Mouse (Mus musculus) neural tube, embryonic 13.5 days (tissue): ENCODE measurements around the gene Ykt6. TPM values are rescaled to one million over a fixed set of nuclear protein-coding genes. Genes with fewer than 3 reads are reported as not detected.
"Not testable (repeated sequence)": the region's sequence is repeated elsewhere in the genome, so short reads cannot be mapped to it uniquely, and the experiment has no call there.

Source experiments
- ATAC-seq: fragments of 200-750 bp; cut with Nextera tagmentation; 2 replicates; pipeline ENCODE4 v1.8.0; 2017; ENCODE audit warnings: low read depth, mild to moderate bottlenecking, moderate TSS enrichment, moderate library complexity
- H3K27ac ChIP-seq: fragments of 300-500 bp; sonication (generic); replicated peaks from 2 replicates; pipeline ENCODE4 v1.5.1; 2015; ENCODE audit warnings: moderate library complexity, mild to moderate bottlenecking, inconsistent platforms
- H3K27me3 ChIP-seq: fragments of 300-500 bp; sonication (generic); 2 replicates; pipeline ENCODE4 v1.6.1; 2015; ENCODE audit warnings: mild to moderate bottlenecking, inconsistent platforms
- H3K36me3 ChIP-seq: fragments of 300-500 bp; sonication (generic); 2 replicates; pipeline ENCODE4 v1.6.1; 2015; ENCODE audit warnings: mild to moderate bottlenecking, inconsistent platforms
- H3K4me1 ChIP-seq: fragments of 300-500 bp; sonication (generic); replicated peaks from 2 replicates; pipeline ENCODE4 v1.6.1; 2015; ENCODE audit warnings: inconsistent platforms
- H3K4me2 ChIP-seq: fragments of 300-500 bp; sonication (generic); 2 replicates; pipeline ENCODE4 v1.6.1; 2015; ENCODE audit warnings: inconsistent platforms, mild to moderate bottlenecking, moderate library complexity
- H3K4me3 ChIP-seq: fragments of 300-500 bp; sonication (generic); 2 replicates; pipeline ENCODE4 v1.5.1; 2015; ENCODE audit warnings: mild to moderate bottlenecking, inconsistent platforms
- H3K9ac ChIP-seq: fragments of 300-500 bp; sonication (generic); 2 replicates; pipeline ENCODE4 v1.6.1; 2015; ENCODE audit warnings: moderate library complexity, mild to moderate bottlenecking, inconsistent platforms
- H3K9me3 ChIP-seq: fragments of 300-500 bp; sonication (generic); 2 replicates; pipeline ENCODE4 v1.6.1; 2016; ENCODE audit warnings: inconsistent platforms
- WGBS: fragments of 180-500 bp; shearing (Covaris S2); methylation state at CpG from one replicate; pipeline ENCODE4 v1.1.7; 2015; 5-methylcytosine and 5-hydroxymethylcytosine counted together
- polyA plus RNA-seq: library from polyadenylated mRNA; unstranded; fragments of >200 nt; fragmentation: Nextera tagmentation; extraction: Ambion mirVana; gene quantifications from 2 replicates; pipeline ENCODE4 v1.2.1, GENCODE M21; 2015

Ykt6 gene
- polyA plus RNA-seq, 1 experiment from 2014 or later = 71.2 TPM

DNA sequence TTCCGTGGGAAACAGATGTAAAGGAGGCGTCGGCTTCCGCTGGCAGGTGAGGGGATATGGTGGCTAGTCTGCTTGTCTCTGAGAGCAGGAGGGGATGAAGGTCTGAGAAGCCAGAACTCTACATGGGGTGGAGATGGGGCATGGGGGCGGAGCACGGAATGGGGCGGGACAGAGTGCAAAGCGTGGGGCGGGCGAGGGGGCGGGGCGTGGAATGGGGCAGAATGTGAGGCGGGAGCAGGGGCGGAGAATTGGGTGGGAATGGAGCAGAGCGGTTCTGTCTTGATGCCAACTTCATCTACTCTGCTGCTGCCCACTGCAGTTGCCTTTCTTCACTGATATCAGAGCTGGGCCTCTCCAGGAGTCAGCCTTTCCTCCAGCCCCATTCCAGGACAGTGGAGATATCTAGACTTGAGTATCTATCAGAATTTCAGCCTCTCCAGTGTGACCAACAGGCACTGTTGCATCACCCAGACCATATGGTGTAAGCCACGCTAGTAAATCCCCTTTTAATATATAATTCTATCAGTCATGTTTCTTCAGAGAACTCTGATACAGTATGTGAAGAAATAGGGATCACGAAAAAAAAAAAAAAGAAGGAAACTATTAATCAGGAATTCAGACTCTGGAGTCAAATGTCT is 35.1 kb upstream of the Ykt6 start:
- no peaks in the 10 kb centered on the region for H3K27me3 ChIP-seq
- H3K9ac ChIP-seq = no peak overlapping the region
- no peaks in the 10 kb centered on the region for H3K4me1 ChIP-seq
- no peak for ATAC-seq
- no peak overlapping the region for H3K4me2 ChIP-seq
- H3K9me3 ChIP-seq = no peaks in the 10 kb centered on the region
- WGBS = 44% methylated on average over 17 of the region's 17 CpGs
- no peak overlapping the region for H3K27ac ChIP-seq
- H3K36me3 ChIP-seq = no peaks in the 10 kb centered on the region
- no peak overlapping the region for H3K4me3 ChIP-seq

DNA sequence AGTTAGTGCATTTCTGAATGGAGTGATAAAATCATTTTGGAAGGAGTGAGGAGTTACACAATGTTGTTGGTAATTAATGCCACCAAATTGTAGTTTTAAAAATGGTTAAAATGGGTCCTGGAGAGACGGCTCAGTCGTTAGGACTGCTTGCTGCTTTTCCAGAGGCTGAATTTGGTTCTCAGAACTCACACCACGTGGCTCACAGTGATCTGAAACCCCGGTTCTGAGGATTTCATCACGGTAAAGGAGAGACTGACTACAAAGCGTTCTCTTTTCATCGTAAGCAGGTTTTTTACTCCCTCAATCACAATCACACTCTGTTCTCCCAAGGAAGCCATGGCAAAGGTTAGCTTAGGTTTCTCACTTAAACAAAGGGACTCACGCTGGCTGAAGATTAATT is 30.8 kb upstream of the Ykt6 start:
- Histone ChIP-seq H3K4me1 (no peaks in the 10 kb centered on the region), H3K4me2 (no peak overlapping the region), H3K9ac (no peak overlapping the region), H3K36me3 (no peaks in the 10 kb centered on the region), H3K27me3 (no peaks in the 10 kb centered on the region), H3K4me3 (no peak overlapping the region), H3K27ac (no peak overlapping the region), H3K9me3 (peaks cover 5% of the 10 kb centered on the region; the same call in 1 of the 2 replicates)
- WGBS = 58% methylated on average over 8 of the region's 8 CpGs
- ATAC-seq = no peak

DNA sequence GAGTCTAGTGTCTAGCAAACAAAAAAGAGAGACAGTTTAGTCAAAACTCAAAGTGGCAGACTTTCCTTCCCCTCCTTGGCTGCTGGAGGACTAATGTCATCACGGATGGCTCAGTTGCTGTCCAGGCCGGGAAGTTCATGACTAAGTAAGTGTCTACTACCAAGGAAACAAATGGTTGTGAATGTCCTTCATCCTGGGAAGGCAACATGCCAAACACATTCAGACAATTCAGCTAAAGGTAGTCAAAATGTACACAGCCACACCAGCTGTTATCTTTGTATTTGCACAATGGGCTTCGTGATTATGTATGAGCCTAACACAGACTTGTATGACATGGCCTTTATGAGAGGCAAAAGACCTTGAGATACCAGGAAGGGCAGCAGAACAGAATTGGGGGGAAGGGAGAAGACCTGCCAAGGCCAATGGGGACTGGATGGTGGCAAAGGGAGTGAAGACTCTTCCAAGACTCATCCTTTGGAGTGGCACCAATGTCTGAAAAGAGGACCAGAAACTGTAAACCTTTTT is 28.7 kb upstream of the Ykt6 start:
- Histone ChIP-seq H3K27me3 (no peaks in the 10 kb centered on the region), H3K4me2 (no peak overlapping the region), H3K4me3 (no peak overlapping the region), H3K27ac (no peak overlapping the region), H3K9ac (no peak overlapping the region), H3K36me3 (no peaks in the 10 kb centered on the region), H3K4me1 (no peaks in the 10 kb centered on the region), H3K9me3 (peaks cover 5% of the 10 kb centered on the region; the same call in 1 of the 2 replicates)
- ATAC-seq = no peak
- 87% methylated on average over 3 of the region's 3 CpGs for WGBS

DNA sequence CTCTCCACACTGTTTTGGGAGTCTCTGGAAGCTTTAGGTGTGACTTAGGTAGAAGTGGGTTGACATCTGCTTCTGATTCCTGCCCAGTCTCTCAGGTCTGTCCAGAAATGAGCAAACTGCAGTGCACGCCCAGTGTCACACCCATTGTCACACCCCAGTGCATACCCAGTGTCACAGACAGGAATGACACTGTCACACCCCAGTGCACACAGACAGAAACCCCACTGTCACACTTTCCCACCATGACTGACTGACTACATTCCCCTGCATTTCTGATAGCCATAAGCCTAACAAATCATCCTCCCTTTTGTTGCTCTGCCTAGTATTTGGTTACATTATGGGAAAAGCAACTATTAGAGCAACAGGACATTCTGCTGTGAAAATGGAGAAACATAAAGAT is 24.9 kb upstream of the Ykt6 start:
- no peak overlapping the region for H3K27ac ChIP-seq
- no peaks in the 10 kb centered on the region for H3K27me3 ChIP-seq
- H3K9me3 ChIP-seq = peaks cover 5% of the 10 kb centered on the region; the same call in 1 of the 2 replicates
- H3K36me3 ChIP-seq = no peaks in the 10 kb centered on the region
- 48% methylated on average over 1 of the region's 1 CpGs for WGBS
- no peak for ATAC-seq
- H3K9ac ChIP-seq = no peak overlapping the region
- no peak overlapping the region for H3K4me3 ChIP-seq
- no peak overlapping the region for H3K4me2 ChIP-seq
- H3K4me1 ChIP-seq = no peaks in the 10 kb centered on the region

DNA sequence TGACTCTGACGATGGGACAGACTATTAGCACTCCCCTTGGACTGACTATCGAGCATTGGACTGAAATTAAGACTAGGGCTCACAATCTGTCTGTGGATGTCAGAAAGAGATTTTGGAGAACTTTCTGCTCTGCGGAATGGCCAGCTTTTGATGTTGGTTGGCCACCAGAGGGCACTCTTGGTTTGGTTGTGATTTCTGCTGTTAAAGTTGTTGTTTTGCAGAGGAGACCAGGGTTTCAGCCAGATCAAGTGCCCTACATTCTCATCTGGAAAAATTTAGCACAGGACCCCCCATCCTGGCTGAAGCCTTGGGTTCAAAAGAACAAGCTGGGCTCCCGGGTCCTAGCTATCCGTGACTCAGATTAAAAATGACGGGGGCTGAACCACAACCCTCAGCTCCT is 23.5 kb upstream of the Ykt6 start:
- not testable (repeated sequence) for H3K27ac ChIP-seq, H3K4me3 ChIP-seq, H3K27me3 ChIP-seq, H3K4me1 ChIP-seq, H3K4me2 ChIP-seq, H3K9me3 ChIP-seq, H3K36me3 ChIP-seq, ATAC-seq, H3K9ac ChIP-seq
- WGBS = 86% methylated on average over 6 of the region's 6 CpGs

DNA sequence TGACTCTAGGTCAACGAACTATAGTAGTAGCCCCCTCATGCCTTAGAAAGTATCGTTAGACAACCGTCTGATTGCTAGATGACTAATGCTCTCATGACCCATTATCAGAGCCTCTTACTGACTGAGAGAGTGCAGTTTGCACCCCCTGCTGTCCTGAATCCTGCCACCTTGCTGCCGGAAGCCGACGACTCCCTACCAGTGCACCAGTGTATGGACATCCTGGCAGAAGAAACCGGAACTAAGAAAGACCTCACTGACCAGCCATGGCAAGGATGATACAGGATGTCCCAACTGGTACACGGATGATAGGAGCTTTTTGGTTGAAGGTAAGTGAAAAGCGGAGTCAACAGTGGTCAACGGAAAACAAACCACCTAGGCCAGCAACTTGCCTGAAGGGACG is 21.0 kb upstream of the Ykt6 start:
- H3K27ac ChIP-seq, H3K9ac ChIP-seq, H3K4me3 ChIP-seq, H3K9me3 ChIP-seq, ATAC-seq, H3K27me3 ChIP-seq, H3K4me1 ChIP-seq, H3K36me3 ChIP-seq, H3K4me2 ChIP-seq: not testable (repeated sequence)
- WGBS = 95% methylated on average over 11 of the region's 11 CpGs

DNA sequence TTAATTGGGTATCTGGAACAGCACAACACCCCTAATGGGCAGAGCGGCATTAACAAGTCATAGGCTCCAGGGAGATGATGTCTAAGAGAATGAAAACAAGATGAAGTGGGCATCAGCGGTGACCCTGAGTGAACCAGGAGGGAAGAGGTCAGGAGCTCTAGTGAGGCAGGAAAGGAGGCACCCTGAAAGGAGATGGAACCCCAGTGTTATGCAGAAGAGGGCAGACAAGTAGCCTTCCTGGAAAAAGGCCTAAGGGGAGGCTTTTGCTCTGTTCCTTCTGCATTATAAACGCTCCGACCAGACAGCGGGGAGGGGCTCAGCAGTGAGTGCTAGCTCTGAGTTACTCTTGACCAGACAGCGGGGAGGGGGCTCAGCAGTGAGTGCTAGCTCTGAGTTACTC is 12.5 kb upstream of the Ykt6 start:
- H3K4me3 ChIP-seq = no peak overlapping the region
- no peaks in the 10 kb centered on the region for H3K36me3 ChIP-seq
- no peak for ATAC-seq
- no peak overlapping the region for H3K4me2 ChIP-seq
- H3K9me3 ChIP-seq = no peaks in the 10 kb centered on the region
- no peak overlapping the region for H3K9ac ChIP-seq
- no peaks in the 10 kb centered on the region for H3K27me3 ChIP-seq
- H3K4me1 ChIP-seq = no peaks in the 10 kb centered on the region
- no peak overlapping the region for H3K27ac ChIP-seq
- 55% methylated on average over 6 of the region's 6 CpGs for WGBS

DNA sequence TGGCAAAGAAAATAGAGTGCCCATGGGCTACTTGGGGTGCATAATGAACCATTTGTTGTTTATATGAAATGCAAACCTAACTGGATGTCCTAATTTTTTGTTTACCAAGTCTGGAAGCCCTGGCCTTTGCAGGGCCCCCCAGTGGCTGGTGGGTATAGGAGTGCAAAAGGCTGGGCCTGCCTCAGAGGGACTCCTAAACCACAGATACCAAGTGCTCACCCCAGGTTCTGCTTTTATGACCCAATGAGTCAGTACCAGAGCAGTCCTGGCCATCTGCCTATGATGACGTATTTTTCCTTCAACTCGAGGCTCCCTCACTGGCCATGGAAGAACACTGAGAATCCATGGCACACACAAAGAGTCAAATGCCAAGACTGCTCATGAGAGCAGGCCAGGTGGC is 10.4 kb upstream of the Ykt6 start:
- Histone ChIP-seq H3K9ac (no peak overlapping the region), H3K4me1 (peaks cover 8% of the 10 kb centered on the region), H3K4me2 (no peak overlapping the region), H3K27me3 (no peaks in the 10 kb centered on the region), H3K36me3 (no peaks in the 10 kb centered on the region), H3K4me3 (no peak overlapping the region), H3K27ac (no peak overlapping the region), H3K9me3 (no peaks in the 10 kb centered on the region)
- WGBS = 76% methylated on average over 2 of the region's 2 CpGs
- ATAC-seq = no peak

DNA sequence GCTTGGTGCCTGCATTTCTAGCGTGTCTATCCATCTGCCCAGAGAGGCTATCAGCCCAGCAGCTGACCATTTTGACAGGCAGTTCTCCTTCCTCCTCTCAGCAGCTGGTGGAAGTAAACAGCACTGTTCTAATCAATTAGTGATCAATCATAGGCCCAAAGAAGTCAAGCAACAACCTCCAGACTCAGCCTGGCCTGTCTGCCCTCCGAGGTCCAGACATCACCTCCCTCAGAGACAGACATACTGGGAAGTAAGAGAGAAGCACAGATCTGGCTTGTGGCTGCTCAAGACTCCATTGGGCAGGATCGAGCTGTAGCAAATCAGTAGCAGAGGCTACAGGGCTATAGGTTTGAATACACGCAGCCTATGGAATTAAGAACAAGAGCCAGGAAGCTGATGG is 7.7 kb upstream of the Ykt6 start:
- Histone ChIP-seq H3K4me1 (peaks cover 8% of the 10 kb centered on the region), H3K9me3 (no peaks in the 10 kb centered on the region), H3K27ac (no peak overlapping the region), H3K4me2 (no peak overlapping the region), H3K27me3 (no peaks in the 10 kb centered on the region), H3K4me3 (no peak overlapping the region), H3K9ac (no peak overlapping the region), H3K36me3 (no peaks in the 10 kb centered on the region)
- no peak for ATAC-seq
- 68% methylated on average over 4 of the region's 4 CpGs for WGBS

DNA sequence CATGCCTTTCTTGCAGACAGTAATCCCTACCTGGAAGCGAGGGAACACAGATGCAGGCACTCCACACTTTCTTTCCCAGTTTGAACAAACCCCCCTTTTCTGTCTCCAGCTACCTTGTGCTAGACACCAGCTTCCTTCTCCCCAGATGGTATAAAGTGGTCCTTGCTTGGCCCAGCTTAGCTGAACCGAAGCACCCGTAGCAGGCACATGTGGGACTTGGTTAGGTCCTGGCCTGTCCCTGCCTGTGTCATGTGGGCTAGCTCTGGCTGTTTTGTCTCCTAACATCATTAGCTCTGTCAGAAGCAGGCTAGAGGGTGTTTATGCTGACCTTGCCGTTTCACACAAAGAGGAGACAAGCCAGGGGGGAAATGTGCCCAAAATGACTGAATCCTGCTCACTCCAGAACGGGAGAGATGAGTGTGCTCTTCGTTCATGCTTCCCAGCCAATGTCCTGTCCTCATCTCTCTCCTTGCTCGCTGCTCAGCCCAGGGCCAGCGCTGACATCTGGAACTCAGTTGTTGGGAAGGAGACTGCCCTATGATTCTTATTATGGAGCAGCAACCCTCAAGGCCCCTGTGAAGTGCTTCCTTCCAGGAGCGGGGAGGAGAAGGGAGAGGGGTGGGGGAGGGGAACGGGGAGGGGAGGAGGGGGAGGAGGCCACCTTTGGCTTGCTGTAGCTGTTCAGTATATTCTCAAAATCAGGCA is 6.8 kb upstream of the Ykt6 start:
- H3K27me3 ChIP-seq = no peaks in the 10 kb centered on the region
- WGBS = 61% methylated on average over 10 of the region's 10 CpGs
- no peak overlapping the region for H3K27ac ChIP-seq
- H3K9me3 ChIP-seq = no peaks in the 10 kb centered on the region
- no peak overlapping the region for H3K4me2 ChIP-seq
- H3K4me1 ChIP-seq = peaks cover 8% of the 10 kb centered on the region
- H3K36me3 ChIP-seq = no peaks in the 10 kb centered on the region
- no peak for ATAC-seq
- no peak overlapping the region for H3K4me3 ChIP-seq
- H3K9ac ChIP-seq = 0 out of 2 replicates have a peak overlapping the region, but pooled peaks have one; percentile 4

DNA sequence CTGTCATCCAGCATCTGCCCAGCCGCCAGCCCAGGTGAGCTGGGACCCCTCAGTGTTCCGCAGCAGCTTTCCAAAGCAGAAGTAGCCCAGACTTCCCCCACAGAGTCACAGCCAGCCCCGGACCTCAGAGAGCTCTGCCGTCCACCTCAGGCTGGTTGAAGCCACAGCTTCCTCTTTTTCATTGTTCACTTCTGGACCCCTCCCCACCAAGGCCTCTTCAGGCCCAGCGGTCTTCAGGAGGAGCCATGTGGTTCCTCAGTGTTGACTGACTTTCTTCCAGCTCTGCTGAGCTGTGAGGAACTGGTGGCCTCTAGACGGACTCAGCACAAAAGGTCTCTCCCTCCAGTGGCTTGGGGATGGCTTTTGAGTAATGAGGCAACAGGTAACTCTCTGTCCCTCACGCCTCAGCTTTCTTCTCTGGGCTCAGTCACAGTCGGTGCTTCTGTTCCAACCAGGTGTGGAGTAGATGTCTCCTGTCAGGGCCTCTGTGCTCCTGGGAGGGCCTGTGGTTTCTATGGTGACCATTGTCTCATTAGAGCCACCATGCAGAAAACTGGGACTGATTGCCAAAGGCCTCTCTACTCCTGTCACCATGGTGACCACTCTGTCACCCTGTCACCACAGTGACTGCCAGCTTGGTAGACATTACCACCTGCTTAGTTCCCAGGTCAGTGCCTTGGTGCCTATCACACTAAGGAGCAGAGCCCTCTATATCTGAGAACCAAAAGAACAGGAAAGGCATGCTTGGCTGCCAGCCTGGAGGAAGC is 5.7 kb upstream of the Ykt6 start, which contains the start of gene Gck:
TSS of gene Gck (minus strand) at position 496 of the 767 bp plus-strand sequence.
- no peak within 1 kb of the TSS for H3K27ac ChIP-seq
- peaks cover 12% of the 10 kb centered on the region for H3K4me1 ChIP-seq
- 59% methylated on average over 8 of the region's 8 CpGs for WGBS
- no peaks in the 10 kb centered on the region for H3K9me3 ChIP-seq
- H3K4me2 ChIP-seq = no peak within 1 kb of the TSS
- no peak within 1 kb of the TSS for H3K9ac ChIP-seq
- no peaks in the 10 kb centered on the region for H3K36me3 ChIP-seq
- no peak within 1 kb of the TSS for H3K4me3 ChIP-seq
- ATAC-seq = peak; percentile 47; the same call in 1 of the 2 replicates
- H3K27me3 ChIP-seq = no peaks in the 10 kb centered on the region

DNA sequence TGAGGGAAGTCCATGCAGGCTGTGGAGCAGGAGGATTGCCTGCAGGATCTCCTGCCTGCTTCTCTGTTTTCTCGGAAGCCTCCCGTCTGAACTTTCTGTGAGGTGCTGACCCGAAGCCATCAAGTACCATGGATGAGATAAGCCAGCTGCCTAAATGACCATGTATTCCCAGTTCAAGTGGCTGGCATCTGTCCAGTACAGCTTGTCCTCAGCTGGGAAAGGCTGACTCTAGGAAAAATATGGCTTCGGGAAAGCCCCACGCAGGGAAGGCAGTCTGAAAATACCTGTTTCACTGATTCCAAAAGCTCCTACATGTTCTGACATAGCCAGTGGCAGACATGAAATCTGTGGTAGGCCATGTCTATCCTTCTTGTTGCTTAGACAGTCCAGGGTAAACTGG is 3.0 kb upstream of the Ykt6 start:
- no peak for ATAC-seq
- H3K4me3 ChIP-seq = no peak overlapping the region
- 0 out of 2 replicates have a peak, but pooled peaks cover 3% of the 10 kb centered on the region for H3K36me3 ChIP-seq
- WGBS = 87% methylated on average over 5 of the region's 5 CpGs
- peaks cover 30% of the 10 kb centered on the region for H3K4me1 ChIP-seq
- no peaks in the 10 kb centered on the region for H3K27me3 ChIP-seq
- no peak overlapping the region for H3K27ac ChIP-seq
- H3K9me3 ChIP-seq = no peaks in the 10 kb centered on the region
- no peak overlapping the region for H3K4me2 ChIP-seq
- no peak overlapping the region for H3K9ac ChIP-seq
